Mouse (Mus musculus): Measurements from ENCODE around the gene Foxn1. TPM values are rescaled to one million over a fixed set of nuclear protein-coding genes. Genes with fewer than 3 reads are reported as not detected.
A peak's percentile ranks its signal among the peaks of the same experiment; 100 is the strongest.

The Foxn1 gene
- total RNA-seq, 2 experiments from 2014 or later, result 0.08 to 0.17 TPM

DNA sequence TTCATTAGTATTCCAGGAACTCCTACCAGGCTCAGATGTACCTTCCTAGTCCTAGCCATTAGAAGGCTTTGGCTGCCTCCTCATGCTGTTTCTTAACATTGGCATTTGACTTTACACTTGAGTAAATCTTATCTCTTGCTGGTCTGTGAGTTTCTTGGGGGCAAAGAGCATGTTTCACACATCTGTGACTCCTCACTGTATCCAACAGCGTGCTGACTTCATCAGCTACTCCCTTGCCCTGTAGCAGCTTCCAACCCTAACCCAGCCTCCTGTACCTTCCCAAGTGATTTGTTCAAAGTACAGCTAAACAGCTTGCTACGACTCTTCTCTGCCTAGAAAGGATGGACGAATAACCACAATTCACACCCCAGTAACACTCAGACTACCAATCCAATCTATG lies 15.1 kb upstream of the Foxn1 start:
- DNase-seq (ENCODE audit: low spot score in 2 of 2), result no peak

DNA sequence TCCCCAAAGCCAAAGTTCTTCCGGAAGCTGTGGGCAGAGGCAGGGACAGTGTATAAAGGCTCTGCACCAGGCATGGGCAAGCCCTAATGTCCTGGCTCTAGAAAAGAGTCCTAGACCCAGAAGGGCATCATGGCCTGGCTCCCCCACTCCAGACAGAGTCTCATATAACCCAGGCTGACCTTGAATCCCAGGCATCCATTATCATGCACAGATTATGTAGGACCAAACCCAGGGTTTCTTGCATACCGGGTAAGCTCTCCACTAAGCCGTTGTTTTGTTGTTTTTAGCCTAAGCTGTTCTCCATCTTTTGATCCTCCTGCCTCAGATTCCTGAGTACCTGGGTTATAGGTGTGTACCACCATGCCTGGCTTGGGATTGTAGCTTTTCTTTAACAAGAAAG lies 14.6 kb upstream of the Foxn1 start:
- no peak for DNase-seq (ENCODE audit: low spot score in 2 of 2)

DNA sequence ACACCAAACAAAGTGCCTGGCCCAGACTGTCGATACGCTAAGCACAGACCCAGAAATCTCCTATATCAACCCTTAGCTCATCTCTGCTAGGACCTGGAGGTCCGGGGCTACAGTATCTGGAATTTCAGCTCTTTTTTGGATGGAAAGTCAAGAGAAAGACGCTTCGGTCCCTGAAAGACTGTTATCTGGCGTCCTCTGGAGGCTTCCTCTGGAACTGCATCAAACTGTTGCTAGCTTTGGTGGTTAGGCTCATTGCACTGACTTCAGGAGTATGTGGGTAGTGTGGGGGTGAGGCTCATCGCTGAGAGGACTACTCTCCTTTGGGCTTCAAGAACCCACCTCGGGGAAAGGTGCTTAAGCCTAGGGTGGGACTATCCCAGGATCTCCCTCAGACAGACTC lies 13.3 kb upstream of the Foxn1 start:
- peak; percentile 42 to 69 for DNase-seq (ENCODE audit: low spot score in 2 of 2)

DNA sequence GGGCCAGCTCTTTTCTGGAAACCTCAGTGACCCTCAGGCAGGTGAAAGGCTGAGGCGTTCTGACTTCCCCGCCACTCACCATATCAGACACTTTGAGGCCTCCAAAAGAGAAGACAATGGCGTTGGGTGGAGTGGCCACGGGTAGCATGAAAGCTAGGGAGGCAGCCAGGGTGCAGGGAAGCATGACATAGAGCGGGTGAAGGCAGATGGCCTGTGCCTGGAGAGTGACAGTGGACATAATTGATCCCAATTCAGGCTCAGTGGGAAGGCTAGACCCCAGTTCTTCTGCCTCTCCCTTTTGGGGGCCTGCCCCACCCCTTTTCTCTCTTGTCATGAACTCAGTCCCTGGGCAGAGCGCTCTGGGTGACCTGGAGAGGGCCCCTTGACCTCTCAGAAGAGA lies 11.9 kb upstream of the Foxn1 start:
- no peak for DNase-seq (ENCODE audit: low spot score in 2 of 2)

DNA sequence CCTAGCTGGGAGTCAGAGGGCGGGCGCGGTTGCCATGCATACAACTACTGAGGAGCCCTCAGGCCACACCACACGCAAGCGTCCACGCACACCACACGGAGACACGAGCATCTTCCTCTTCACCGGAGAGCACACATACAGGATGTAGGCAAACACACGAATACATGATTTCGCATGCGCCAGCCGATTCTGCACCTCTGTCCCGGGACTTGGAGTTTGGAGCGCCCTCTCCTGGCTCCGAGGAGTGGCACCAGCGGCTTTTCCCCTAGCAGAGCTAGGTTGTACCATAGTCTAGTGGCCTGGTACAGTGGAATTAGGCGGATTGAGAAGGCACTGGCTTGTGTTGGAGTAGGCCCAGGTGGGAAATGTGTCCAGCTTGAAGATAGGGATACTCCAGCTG lies 11.0 kb upstream of the Foxn1 start:
- DNase-seq (ENCODE audit: low spot score in 2 of 2), result peak; percentile 46 to 54

DNA sequence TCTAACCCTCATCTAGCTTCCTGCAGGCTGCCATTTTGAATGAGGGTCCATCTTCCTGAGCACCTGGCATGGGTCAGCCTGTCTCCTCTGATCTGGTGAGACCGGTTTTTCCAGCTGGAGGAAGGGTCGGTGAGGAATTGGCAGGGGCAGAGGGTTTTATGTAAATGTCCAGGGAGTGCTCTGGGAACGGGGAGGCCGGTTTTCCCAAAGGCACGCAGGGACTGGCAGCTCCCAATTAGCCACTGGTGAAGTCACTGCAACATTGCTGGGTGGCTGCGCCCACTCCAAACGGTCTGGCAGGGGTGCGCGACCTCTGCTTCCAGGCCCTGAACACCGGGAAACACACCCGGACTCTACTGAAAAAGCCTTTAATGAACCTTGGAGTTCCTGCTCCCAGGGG lies 10.6 kb upstream of the Foxn1 start:
- no peak for DNase-seq (ENCODE audit: low spot score in 2 of 2)

DNA sequence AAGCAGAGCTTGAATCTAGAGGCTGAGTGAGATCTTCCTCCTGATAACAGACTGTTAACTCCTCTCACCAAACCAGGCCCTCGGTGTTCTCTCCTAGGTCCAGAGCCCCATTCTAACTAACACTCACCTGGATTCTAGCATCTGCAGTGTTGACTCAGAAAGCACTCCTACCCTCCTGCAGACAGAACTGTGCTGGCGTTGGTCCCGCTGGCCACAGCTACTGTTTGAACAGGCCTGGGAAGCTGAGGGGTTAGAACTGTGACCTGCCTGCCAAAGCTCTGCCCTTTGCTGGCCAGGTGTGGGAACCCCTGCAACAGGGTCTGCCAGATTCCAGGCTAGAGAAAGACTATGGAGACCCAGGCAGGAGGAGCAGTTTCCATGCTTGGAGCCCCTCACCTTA lies 6.4 kb upstream of the Foxn1 start:
- DNase-seq (ENCODE audit: low spot score in 2 of 2), result no peak

DNA sequence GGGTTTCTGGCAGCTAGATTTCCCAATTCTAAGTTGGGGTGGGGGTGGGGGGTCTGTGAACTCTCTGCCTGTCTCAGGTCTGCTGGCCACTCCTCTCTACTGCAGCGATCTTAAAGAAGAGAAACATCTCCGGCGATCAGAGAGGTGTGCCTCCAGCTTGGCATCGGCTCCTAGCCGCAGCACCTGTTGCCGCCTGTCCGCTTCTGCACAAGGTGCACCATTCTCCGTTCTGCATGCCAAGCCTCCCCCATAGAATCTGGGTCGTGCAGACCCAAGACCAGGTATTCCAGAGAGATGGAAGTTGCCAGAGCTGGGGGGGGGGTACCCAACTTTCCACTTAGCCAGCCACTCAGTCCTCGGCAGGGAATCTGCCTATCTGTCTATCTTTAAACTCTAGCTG lies 582 bp downstream of the Foxn1 start:
- DNase-seq (ENCODE audit: low spot score in 2 of 2), result no peak

DNA sequence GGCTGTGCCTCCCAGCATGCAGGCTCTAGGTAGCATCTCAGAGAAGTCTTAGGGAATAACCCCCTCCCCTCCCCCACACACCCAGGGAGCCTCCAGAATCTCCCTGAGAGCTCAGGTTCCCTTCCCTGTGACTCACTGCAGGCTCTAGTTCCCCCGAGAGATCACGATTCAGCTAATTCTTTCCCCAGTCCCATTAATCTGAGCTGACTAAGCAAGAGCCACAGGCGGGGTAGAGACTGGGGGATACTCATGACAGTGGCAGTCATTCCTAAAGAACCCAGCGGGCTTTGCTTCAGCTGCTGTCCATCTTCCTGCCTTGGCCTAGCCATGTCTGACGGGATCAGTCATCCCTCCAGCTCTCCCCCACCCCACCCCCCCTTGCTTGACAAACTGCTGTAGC lies 3.7 kb downstream of the Foxn1 start:
- no peak for DNase-seq (ENCODE audit: low spot score in 2 of 2)

DNA sequence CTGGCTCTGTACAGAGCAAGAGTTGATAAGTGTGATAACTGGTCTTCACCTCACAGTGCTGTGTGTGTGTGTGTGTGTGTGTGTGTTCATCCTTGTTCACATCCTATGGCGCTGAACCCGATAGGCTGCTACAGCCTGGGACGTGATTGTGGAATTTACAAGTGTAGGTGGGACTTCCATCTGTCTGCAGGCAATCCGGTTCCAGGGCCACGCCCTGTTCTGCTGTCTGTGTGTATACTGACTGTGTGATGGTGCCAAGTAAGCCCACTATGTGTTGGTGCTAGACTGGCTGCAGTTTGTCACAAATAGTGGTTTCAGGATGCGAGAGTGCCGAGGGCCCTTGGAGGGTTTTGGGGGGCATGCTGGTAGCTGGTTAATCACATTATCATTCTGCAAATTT lies 4.1 kb downstream of the Foxn1 start:
- DNase-seq (ENCODE audit: low spot score in 2 of 2), result no peak

DNA sequence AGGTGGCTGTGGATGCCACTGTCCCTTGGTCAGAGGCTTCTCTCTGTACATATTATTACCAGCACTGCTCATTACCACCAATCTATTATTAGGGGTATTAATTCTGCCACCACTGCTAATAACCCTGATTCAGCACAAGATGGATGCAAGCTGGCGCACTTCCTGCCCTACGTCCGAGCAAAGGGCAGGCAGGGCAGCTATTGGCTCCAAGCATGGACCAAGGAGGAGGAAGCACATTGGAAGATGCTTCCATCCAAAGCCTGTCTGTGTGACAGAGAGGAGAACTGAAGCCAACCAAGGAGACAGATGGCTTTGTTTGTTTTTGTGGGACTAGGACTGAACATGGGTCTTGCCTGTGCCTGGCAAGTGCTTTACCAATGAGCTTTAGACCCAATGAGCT lies 5.4 kb downstream of the Foxn1 start:
- no peak for DNase-seq (ENCODE audit: low spot score in 2 of 2)

DNA sequence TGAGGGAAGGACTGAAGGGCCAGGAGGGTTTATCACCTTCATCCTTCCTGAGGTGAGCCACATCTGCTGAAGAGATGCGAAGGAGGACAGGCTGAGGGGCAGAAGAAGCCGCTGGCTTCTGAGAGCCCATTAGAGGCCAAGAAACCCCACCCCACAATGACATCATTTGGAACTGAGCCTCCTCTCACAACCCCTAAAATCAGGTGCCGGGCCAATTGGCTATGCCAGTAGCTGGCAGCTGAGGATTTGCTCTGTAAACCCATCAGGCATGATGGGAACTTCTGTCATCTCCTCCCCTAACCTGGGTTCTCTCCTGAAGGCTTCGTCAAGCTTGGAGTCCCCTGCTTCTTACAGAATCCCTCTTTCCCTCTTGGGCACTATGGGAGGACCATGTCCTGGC lies 6.0 kb downstream of the Foxn1 start:
- DNase-seq (ENCODE audit: low spot score in 2 of 2), result no peak

DNA sequence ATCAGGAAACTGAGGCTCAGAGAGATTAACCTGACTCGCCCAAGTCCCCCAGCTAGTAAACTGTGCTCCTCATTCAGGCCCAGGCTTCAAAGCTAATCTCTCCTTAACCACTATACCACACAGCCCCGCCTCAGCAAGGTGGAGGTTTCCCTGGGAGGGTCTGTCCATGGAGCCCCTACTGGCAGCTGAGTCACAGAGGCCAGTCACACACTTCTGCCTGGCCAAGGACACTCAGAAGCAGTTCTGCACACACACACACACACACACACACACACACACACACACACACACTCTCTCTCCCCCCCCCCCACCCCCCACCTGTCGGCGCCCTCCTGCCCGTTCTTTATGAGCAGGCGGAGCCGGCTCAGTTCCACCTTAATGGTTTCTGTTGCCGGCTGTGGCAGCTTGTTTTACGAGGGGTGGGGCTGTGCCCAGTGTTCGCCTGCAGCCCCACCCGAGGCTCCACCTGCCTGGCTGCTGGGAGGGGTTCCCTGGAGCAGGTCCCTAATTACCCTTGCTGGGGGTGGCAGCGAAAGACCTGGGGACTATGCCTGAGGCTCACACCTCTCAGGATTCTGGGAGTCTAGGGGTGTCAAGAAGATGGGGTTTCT lies 8.7 kb downstream of the Foxn1 start:
- no peak for DNase-seq (ENCODE audit: low spot score in 2 of 2)

DNA sequence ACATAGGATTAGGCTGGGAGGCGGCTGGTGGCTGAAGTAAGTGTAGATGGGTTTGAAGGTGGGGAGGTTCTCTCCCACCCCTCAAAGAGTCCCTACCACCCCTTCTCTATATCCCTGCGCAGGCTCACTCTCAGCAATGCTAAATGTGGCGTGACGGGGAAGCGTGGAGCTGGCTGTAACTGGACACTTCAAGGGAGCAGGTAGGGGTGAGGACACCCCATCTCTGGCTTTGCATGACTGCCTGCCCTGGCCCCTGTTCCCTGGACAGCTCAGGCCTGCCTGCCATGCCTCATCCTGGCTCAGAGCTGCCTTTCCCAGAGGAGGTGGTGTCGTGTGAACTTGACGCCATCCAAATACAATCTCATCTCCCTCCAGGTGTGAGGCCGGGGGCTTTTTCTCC lies 12.2 kb downstream of the Foxn1 start:
- no peak for DNase-seq (ENCODE audit: low spot score in 2 of 2)

DNA sequence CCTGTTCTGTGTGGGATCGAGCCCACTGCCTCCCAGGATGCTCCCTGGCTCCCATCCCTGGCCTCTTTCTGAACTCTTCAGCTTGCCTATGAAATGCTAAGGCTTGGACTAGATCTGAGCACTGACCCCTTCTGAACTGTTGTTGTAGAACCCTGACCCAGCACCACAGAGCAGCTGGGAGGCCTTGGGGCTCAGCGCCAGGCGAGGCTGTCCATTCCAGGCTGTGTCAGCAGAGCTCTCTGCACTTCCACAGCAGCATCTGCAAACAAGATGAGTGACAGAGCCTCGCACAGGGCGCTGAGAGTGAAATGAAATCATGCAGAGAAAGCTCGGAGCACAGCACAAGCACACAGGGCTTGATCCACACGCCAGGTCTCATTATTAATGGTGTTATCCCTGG lies 13.7 kb downstream of the Foxn1 start:
- peak in 1 of 2 experiments; percentile 43 for DNase-seq (ENCODE audit: low spot score in 2 of 2)

DNA sequence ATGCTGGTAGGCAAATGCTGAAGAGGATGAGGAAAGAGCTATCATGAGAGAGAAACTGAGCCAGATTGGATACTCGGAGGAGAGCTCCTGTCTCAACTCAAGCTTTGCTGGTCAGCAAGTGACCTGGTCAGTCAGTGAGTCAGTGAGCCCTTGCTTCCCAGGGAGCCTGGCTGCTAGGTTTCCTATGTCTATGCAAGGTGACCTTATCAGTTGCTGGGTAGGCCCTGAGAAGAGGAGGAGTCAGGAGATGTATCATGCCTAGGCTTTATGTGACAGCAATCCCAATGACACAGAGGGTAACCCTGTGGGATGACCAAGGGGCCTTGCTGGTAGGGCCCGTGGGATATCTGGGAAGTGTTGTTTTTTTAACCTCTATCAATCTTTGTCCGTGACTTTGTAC lies 14.2 kb downstream of the Foxn1 start:
- DNase-seq (ENCODE audit: low spot score in 2 of 2), result no peak

DNA sequence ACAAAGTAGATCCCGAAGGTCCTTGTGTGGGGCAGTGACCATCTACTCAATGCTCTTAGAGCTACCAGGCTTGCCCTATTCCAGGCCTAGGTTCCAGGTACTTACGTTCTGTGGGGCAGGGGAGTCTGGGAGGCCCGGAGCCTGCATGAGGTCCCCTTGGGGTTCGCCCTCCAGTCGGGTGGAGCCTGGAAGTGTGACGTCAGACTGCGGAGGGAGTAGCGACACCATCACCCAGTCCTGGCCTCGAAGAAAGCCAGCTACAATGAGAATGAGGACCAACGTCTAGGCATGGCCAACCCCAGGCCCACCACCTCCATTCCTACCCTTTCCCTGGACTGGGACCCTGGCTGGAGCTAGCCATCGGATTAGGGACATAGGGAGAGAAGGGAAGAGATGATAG lies 14.6 kb downstream of the Foxn1 start:
- DNase-seq (ENCODE audit: low spot score in 2 of 2), result no peak

DNA sequence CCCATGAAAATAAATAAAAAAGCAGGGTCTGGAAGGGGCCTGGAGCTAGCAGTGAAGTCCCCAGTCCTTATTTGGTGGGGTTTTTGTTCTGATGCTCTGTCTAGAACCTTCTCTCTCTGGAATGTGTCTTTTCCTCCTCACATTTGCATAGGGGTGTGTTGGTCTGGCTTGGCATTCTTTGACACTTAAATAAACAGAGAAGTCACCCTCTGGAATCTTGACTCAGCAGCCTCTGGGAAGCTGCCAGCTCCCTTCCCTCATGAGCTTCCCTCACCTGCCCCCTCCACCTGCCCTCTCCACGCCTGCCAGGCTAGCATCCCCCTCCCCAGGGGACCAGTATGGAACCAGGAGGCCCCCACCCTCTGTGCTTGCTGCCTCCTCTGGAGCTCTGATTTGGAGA lies 16.0 kb downstream of the Foxn1 start:
- no peak for DNase-seq (ENCODE audit: low spot score in 2 of 2)

DNA sequence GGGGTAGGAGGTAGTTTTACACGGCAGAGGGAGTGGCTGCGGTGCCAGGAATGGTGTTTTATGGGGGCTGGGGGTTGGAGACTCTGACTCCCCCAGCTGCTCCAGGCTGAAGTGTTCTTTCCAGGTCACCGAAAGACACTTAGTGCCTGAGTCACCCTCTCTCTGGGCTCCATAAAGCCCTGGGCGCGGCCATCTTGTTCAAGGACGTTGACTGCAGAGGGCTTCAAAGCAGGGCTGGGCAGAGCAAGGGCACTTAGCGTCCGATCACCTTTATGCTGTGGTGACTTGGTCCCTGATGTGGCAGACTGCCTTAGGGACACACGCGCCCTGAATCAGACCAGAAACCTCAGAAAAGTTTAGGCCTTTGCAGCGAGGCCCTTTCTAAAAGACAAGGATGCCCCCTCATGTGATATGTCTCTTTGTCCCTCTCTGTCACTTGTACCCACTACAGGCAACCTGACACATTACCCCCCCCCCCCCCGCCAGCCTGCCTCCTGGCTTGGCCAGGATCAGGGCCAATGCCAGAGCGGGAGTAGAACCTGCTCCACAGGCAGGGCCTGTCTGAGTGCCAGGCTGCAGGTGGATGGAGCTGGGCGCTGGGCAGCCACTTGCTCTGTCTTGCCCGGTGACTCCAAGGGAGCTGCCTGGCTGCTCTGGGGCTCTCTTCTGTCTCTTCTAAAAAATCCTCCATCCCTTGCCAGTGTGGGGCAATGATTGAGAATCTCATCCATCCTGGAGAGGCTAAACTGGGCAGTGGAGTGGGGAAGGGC lies 18.7 kb downstream of the Foxn1 start:
- no peak for DNase-seq (ENCODE audit: low spot score in 2 of 2)

DNA sequence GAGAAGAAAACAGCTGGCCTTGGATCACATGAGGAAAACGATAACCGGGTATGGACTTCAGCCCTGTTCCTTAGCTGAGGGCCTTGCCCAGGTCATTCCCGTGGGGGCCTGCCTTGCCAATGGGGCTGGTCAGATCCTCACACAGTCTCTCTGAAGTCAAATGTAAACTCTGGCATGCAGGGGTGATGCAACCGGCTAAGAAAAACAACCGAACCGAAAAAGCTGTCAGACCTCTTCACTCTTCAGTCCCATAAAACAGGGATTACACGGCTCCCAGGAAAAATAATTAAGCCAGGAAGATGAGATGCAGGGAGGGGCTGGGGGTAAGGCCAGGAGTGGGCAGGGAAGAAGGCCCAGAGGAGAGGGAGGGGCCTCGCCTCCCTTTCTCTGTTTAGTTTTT lies 22.3 kb downstream of the Foxn1 start:
- DNase-seq (ENCODE audit: low spot score in 2 of 2), result no peak

DNA sequence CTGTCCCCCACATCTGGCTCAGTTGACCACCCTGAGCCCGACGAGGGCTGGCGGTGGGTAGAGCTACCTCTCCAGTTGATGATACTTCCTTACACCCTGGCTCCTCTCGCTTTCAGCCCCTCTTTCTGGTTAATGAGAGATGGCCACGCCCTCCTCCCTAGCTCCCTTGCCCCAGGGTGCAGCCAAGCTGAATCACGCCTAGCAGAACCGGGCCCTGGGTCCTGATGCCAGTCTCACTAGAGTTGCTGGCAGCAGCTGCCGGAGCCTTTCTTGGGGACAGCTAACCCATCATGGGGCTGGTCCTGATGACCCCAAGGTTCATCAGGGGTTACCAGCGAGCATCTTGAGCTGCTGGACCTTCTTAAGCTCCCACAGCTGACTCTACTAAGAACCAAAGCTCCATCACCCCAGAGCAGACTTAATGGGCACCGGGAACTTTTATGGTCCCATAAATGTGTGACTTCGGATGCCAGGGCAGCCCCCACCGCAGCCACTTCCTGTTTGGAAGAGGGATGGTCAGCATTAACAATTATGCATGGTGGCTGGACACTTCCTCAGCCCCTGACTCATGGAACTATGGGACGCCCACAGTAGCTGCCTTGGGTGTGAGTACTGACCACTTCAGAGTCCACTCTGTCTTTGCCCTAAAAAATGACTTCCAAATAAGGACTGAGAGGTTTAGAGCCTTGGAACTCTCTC lies 22.9 kb downstream of the Foxn1 start:
- DNase-seq (ENCODE audit: low spot score in 2 of 2), result no peak

DNA sequence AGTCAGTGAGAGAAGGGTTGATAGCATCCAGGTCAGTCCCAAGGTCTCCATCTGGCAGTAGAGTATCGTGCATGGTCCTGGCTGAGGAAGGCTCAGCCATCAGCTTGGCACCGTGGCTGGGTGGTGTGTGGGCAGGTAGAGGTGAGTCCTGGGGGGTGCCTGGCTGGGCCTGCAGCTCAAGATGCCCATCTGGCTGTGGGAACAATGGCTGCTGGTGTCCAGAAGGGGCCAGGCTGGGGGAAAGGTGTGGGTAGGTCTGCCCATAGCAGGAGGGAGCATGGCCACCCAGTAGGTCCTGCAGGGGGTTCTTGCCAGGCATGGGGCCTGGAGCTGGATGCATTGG lies 25.6 kb downstream of the Foxn1 start:
- DNase-seq (ENCODE audit: low spot score in 2 of 2), result no peak
